Mouse (Mus musculus) midbrain, embryonic 13.5 days (tissue): Measurements from ENCODE around the gene Sin3b. TPM values are rescaled to one million over a fixed set of nuclear protein-coding genes. Genes with fewer than 3 reads are reported as not detected.
A peak's percentile ranks its signal among the peaks of the same experiment; 100 is the strongest.

Experiments used
- ATAC-seq: fragments of 200-750 bp; cut with Nextera tagmentation; 2 replicates; pipeline ENCODE4 v1.8.0; 2017; ENCODE audit warnings: mild to moderate bottlenecking, moderate TSS enrichment, moderate library complexity
- H3K27ac ChIP-seq: fragments of 300-500 bp; sonication (generic); 2 replicates; pipeline ENCODE4 v1.5.1; 2015; ENCODE audit warnings: inconsistent platforms, mild to moderate bottlenecking, moderate library complexity
- H3K27me3 ChIP-seq: fragments of 300-500 bp; sonication (generic); 2 replicates; pipeline ENCODE4 v1.6.1; 2015; ENCODE audit warnings: mild to moderate bottlenecking, inconsistent platforms
- H3K36me3 ChIP-seq: fragments of 300-500 bp; sonication (generic); 2 replicates; pipeline ENCODE4 v1.6.1; 2015; ENCODE audit warnings: mild to moderate bottlenecking, inconsistent platforms
- H3K4me1 ChIP-seq: fragments of 300-500 bp; sonication (generic); replicated peaks from 2 replicates; pipeline ENCODE4 v1.6.1; 2015; ENCODE audit warnings: inconsistent platforms
- H3K4me2 ChIP-seq: fragments of 300-500 bp; sonication (generic); replicated peaks from 2 replicates; pipeline ENCODE4 v1.6.1; 2015; ENCODE audit warnings: moderate library complexity, mild to moderate bottlenecking, inconsistent platforms
- H3K4me3 ChIP-seq: fragments of 300-500 bp; sonication (generic); replicated peaks from 2 replicates; pipeline ENCODE4 v1.5.1; 2015; ENCODE audit warnings: mild to moderate bottlenecking, inconsistent platforms
- H3K9ac ChIP-seq: fragments of 300-500 bp; sonication (generic); replicated peaks from 2 replicates; pipeline ENCODE4 v1.6.1; 2015; ENCODE audit warnings: mild to moderate bottlenecking, inconsistent platforms
- H3K9me3 ChIP-seq: fragments of 300-500 bp; sonication (generic); 2 replicates; pipeline ENCODE4 v1.6.1; 2016; ENCODE audit warnings: mild to moderate bottlenecking, inconsistent platforms
- WGBS: fragments of 180-500 bp; shearing (Covaris S2); methylation state at CpG from one replicate; pipeline ENCODE4 v1.1.7; 2015; 5-methylcytosine and 5-hydroxymethylcytosine counted together
- polyA plus RNA-seq: library from polyadenylated mRNA; unstranded; fragments of >200 nt; fragmentation: Nextera tagmentation; extraction: Ambion mirVana; gene quantifications from 2 replicates; pipeline ENCODE4 v1.2.1, GENCODE M21; 2015

The Sin3b gene
- polyA plus RNA-seq, 1 experiment from 2014 or later: 182 TPM

DNA sequence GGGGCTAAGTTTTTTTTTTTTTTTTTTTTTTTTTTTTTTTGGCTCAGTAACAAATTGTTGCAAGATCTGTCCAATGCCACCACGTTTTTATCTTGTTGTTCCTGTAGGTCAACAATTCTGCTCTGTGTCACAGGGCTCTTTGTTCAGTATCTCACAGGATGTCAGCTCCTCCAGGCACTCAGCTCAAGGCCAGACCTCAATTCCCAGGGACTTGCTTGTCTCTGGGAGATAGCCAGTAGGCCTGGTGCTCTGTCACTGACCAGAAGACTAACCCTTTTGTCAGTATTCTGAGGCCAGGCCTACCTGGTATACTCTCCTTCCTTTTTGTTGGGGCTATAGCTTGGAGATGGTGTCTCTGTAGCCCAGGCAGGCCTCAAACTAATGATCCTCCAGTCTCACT, 2.5 kb upstream of the Sin3b start:
- no peaks in the 10 kb centered on the region for H3K9me3 ChIP-seq
- H3K4me3 ChIP-seq: no peak overlapping the region
- ATAC-seq: no peak
- no peak overlapping the region for H3K4me2 ChIP-seq
- H3K27me3 ChIP-seq: no peaks in the 10 kb centered on the region
- H3K4me1 ChIP-seq: peaks cover 12% of the 10 kb centered on the region
- H3K9ac ChIP-seq: no peak overlapping the region
- peaks cover 10% of the 10 kb centered on the region for H3K36me3 ChIP-seq
- 38% methylated on average over 1 of the region's 1 CpGs for WGBS
- no peak overlapping the region for H3K27ac ChIP-seq

GRCm38 (mm10) chr8:72723651-72724001, 541 bp downstream of the Sin3b start:
- H3K9me3 ChIP-seq: no peaks in the 10 kb centered on the region
- H3K4me3 ChIP-seq: peak overlapping the region; percentile 92
- peak overlapping the region; percentile 67; the same call in 1 of the 2 replicates for H3K27ac ChIP-seq
- peak overlapping the region; percentile 95 for H3K9ac ChIP-seq
- WGBS: under 1% methylated on average over 30 of the region's 30 CpGs
- peak; percentile 46 for ATAC-seq
- peaks cover 41% of the 10 kb centered on the region for H3K36me3 ChIP-seq
- H3K4me1 ChIP-seq: peaks cover 17% of the 10 kb centered on the region
- peak overlapping the region; percentile 98 for H3K4me2 ChIP-seq
- no peaks in the 10 kb centered on the region for H3K27me3 ChIP-seq

DNA sequence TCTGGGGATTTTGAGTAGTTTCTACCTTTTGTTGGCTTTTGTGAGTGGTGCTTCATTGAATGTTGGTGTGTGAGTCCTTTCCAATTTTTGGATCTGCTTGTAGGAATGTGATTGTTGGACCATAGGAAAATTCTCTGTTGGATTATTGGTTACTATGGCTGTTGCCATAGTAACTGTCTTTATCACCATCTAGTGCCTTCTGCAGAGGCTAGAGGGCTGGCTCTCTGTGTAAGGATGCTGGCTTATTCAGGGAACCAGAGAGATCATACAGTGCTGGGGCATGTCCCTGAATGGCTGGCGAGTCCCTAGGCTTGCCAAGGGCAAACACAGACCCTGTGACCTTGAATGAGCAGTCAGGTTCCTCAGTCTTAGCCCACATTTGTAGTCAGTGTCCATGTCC, 5.6 kb downstream of the Sin3b start:
- WGBS: 75% methylated on average over 1 of the region's 1 CpGs
- H3K4me3 ChIP-seq: no peak overlapping the region
- H3K4me1 ChIP-seq: peaks cover 21% of the 10 kb centered on the region
- H3K4me2 ChIP-seq: no peak overlapping the region
- no peak overlapping the region for H3K27ac ChIP-seq
- peaks cover 88% of the 10 kb centered on the region for H3K36me3 ChIP-seq
- H3K9me3 ChIP-seq: no peaks in the 10 kb centered on the region
- peak; percentile 57; the same call in 1 of the 2 replicates for ATAC-seq
- H3K27me3 ChIP-seq: no peaks in the 10 kb centered on the region
- no peak overlapping the region for H3K9ac ChIP-seq

DNA sequence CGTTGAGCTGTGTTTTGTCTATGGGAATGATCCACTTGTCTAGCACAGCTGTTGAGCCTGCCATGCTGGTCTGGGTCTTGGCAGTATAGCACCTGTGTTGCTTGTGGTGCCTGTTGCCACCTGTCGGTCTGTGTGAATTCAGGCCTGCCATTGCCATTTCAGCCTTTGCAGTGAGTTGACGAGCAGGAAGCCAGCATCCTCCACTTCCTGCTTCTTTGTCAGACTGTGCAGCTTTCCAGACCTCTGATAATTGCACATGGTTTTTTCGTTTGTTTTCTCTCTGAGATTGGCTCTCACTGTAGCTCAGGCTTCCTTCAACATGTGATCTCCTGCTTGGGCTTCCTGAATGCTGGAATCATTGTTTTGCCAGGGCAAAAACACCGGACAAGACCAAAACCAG, 11.9 kb downstream of the Sin3b start:
- Histone ChIP-seq H3K9me3 (no peaks in the 10 kb centered on the region), H3K27me3 (no peaks in the 10 kb centered on the region), H3K4me2 (no peak overlapping the region), H3K4me1 (no peaks in the 10 kb centered on the region), H3K36me3 (peaks cover 99% of the 10 kb centered on the region), H3K27ac (no peak overlapping the region), H3K4me3 (no peak overlapping the region), H3K9ac (no peak overlapping the region)
- 89% methylated on average over 5 of the region's 5 CpGs for WGBS
- ATAC-seq: no peak

- no peaks in the 10 kb centered on the region for H3K9me3 ChIP-seq
- no peak overlapping the region for H3K27ac ChIP-seq
- H3K27me3 ChIP-seq: no peaks in the 10 kb centered on the region
- no peak overlapping the region for H3K4me3 ChIP-seq
- no peaks in the 10 kb centered on the region for H3K4me1 ChIP-seq
- H3K9ac ChIP-seq: no peak overlapping the region
- peaks cover 97% of the 10 kb centered on the region for H3K36me3 ChIP-seq
- no peak overlapping the region for H3K4me2 ChIP-seq
- ATAC-seq: no peak
Observed at GRCm38 (mm10) chr8:72736868-72737267, 13.8 kb downstream of the Sin3b start.

GRCm38 (mm10) chr8:72746061-72746460, 23.0 kb downstream of the Sin3b start:
- H3K27ac ChIP-seq: no peak overlapping the region
- no peak overlapping the region for H3K4me2 ChIP-seq
- H3K9ac ChIP-seq: no peak overlapping the region
- peaks cover 99% of the 10 kb centered on the region for H3K36me3 ChIP-seq
- H3K4me3 ChIP-seq: no peak overlapping the region
- WGBS: 54% methylated on average over 5 of the region's 5 CpGs
- no peaks in the 10 kb centered on the region for H3K27me3 ChIP-seq
- peak; percentile 55 for ATAC-seq
- H3K9me3 ChIP-seq: no peaks in the 10 kb centered on the region
- no peaks in the 10 kb centered on the region for H3K4me1 ChIP-seq

DNA sequence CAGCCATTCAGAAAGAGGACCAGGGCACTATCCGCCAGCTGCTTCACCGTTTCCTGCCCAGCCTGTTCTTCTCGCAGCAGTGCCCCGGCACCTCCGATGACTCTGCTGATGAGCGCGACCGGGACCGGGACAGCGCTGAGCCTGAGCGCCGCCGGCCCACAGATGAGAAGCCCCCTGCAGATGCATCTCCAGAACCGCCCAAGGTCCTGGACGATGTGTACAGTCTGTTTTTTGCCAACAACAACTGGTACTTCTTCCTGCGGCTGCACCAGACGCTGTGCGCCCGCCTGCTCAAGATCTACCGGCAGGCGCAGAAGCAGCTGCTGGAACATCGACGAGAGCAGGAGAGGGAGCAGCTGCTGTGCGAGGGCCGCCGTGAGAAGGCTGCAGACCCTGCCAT, 26.8 kb downstream of the Sin3b start:
- WGBS: 93% methylated on average over 26 of the region's 26 CpGs
- Histone ChIP-seq H3K4me1 (no peaks in the 10 kb centered on the region), H3K27me3 (no peaks in the 10 kb centered on the region), H3K4me3 (no peak overlapping the region), H3K9ac (no peak overlapping the region), H3K27ac (no peak overlapping the region), H3K9me3 (no peaks in the 10 kb centered on the region), H3K4me2 (no peak overlapping the region), H3K36me3 (peaks cover 99% of the 10 kb centered on the region)
- no peak for ATAC-seq

DNA sequence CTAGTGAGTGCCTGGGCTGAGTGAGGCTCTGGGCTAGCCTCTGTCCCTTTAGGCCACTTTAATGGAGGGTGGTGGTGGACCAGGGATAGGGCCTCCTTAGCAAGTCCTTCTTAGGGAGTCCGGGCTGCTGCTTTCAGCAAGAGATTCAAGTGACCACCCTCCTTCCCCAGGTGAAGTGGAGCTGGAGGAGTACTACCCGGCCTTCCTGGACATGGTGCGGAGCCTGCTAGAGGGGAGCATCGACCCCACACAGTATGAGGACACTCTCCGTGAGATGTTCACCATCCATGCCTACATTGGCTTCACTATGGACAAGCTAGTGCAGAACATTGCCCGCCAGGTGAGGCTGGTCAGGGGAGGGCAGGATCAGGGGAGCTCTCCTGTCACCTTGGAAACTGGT, 27.2 kb downstream of the Sin3b start:
- H3K27ac ChIP-seq: no peak overlapping the region
- no peaks in the 10 kb centered on the region for H3K4me1 ChIP-seq
- no peak overlapping the region for H3K4me3 ChIP-seq
- H3K27me3 ChIP-seq: no peaks in the 10 kb centered on the region
- H3K36me3 ChIP-seq: peaks cover 96% of the 10 kb centered on the region
- no peak overlapping the region for H3K4me2 ChIP-seq
- H3K9me3 ChIP-seq: no peaks in the 10 kb centered on the region
- ATAC-seq: no peak
- H3K9ac ChIP-seq: no peak overlapping the region
- 97% methylated on average over 6 of the region's 6 CpGs for WGBS

- H3K4me1 ChIP-seq: no peaks in the 10 kb centered on the region
- no peak overlapping the region for H3K27ac ChIP-seq
- no peaks in the 10 kb centered on the region for H3K27me3 ChIP-seq
- WGBS: 81% methylated on average over 3 of the region's 3 CpGs
- H3K36me3 ChIP-seq: peaks cover 96% of the 10 kb centered on the region
- no peak overlapping the region for H3K4me2 ChIP-seq
- ATAC-seq: no peak
- H3K9ac ChIP-seq: no peak overlapping the region
- no peak overlapping the region for H3K4me3 ChIP-seq
- H3K9me3 ChIP-seq: no peaks in the 10 kb centered on the region
Observed at GRCm38 (mm10) chr8:72751126-72751525, 28.0 kb downstream of the Sin3b start.

DNA sequence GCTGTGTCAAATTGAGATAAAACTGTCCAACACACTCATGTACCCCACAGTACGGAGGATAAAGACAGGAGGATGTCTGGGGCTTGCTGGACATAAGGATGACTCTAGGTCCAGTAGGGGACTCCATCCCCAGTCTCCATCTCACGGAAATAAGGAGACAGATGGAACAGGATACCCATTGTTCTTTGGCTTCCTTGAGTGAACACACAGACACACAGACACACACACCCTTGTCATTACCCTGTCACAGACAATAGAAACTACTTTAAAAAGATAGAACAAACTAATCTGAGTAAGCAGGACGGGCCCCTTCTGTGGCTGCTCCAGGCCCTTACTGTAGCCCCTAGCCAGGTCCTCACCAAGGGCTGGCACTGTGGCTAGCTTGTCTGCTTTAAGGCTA, 29.2 kb downstream of the Sin3b start:
- Histone ChIP-seq H3K27ac (no peak overlapping the region), H3K36me3 (peaks cover 96% of the 10 kb centered on the region), H3K27me3 (no peaks in the 10 kb centered on the region), H3K4me2 (no peak overlapping the region), H3K4me3 (no peak overlapping the region), H3K9me3 (no peaks in the 10 kb centered on the region), H3K4me1 (no peaks in the 10 kb centered on the region), H3K9ac (no peak overlapping the region)
- 88% methylated on average over 3 of the region's 3 CpGs for WGBS
- ATAC-seq: no peak

DNA sequence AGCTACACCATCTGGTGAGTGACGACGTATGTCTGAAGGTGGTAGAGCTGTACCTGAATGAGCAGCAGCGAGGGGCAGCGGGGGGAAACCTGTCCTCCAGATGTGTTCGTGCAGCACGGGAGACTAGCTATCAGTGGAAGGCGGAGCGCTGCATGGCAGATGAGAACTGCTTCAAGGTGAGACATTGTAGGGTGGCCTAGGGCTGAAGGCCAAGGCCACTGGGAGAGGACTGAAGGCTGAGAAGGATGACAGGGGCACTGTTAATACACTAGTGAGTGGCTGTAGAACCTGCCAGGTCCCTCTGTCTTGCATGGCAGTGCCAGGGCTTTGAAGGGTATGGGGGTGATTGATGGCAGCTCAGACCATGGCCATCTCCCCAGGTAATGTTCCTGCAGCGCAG, 30.1 kb downstream of the Sin3b start:
- Histone ChIP-seq H3K27me3 (no peaks in the 10 kb centered on the region), H3K4me2 (no peak overlapping the region), H3K27ac (no peak overlapping the region), H3K4me1 (no peaks in the 10 kb centered on the region), H3K9ac (no peak overlapping the region), H3K36me3 (peaks cover 96% of the 10 kb centered on the region), H3K9me3 (no peaks in the 10 kb centered on the region), H3K4me3 (no peak overlapping the region)
- 97% methylated on average over 9 of the region's 9 CpGs for WGBS
- no peak for ATAC-seq

GRCm38 (mm10) chr8:72753781-72754180, 30.7 kb downstream of the Sin3b start:
- no peaks in the 10 kb centered on the region for H3K9me3 ChIP-seq
- no peak for ATAC-seq

GRCm38 (mm10) chr8:72756031-72756430, 32.9 kb downstream of the Sin3b start:
- WGBS: 98% methylated on average over 2 of the region's 2 CpGs
- Histone ChIP-seq H3K27ac (no peak overlapping the region), H3K9me3 (no peaks in the 10 kb centered on the region), H3K4me1 (no peaks in the 10 kb centered on the region), H3K36me3 (peaks cover 88% of the 10 kb centered on the region), H3K27me3 (no peaks in the 10 kb centered on the region), H3K4me2 (no peak overlapping the region), H3K9ac (no peak overlapping the region), H3K4me3 (no peak overlapping the region)
- ATAC-seq: no peak

More at GRCm38 (mm10) chr8:72753781-72754180, 30.7 kb downstream of the Sin3b start:
- Histone ChIP-seq H3K36me3 (peaks cover 96% of the 10 kb centered on the region), H3K27me3 (no peaks in the 10 kb centered on the region), H3K4me3 (no peak overlapping the region), H3K4me1 (no peaks in the 10 kb centered on the region), H3K27ac (no peak overlapping the region), H3K9ac (no peak overlapping the region), H3K4me2 (no peak overlapping the region)
- 89% methylated on average over 2 of the region's 2 CpGs for WGBS
